8 mouse cellular contexts compared by ENCODE assay signal in genomic region chr1:86487295-86487907, GRCm38 (mm10). TPM values are rescaled to one million over a fixed set of nuclear protein-coding genes. Genes with fewer than 3 reads are reported as not detected.
A peak's percentile ranks its signal among the peaks of the same experiment; 100 is the strongest.
DNase-seq lines count a peak whose midpoint lies in the region; ATAC-seq lines count a peak whose summit lies in the region.

No protein-coding gene starts in this region.

- H3K36me3 ChIP-seq in hindbrain, embryonic 12.5 days, result no peaks in the 10 kb centered on the region

- peak; percentile 100 for DNase-seq in Muller cell, postnatal 12 days (ENCODE audit: inconsistent ontology term)
- DNase-seq in cerebellum, adult 9-11 months, result peak; percentile 100
- peak; percentile 98 to 100 for DNase-seq in frontal cortex, postnatal 10 days (ENCODE audit: low spot score in 2 of 2)
- DNase-seq in layer of hippocampus, postnatal 14 days (ENCODE audit: low spot score in 2 of 2), result peak; percentile 100
- peak; percentile 100 for DNase-seq in lung, postnatal 14 days
- DNase-seq in retina, adult 2 months (ENCODE audit: low read depth, low spot score), result peak; percentile 100
- peak; percentile 99 to 100 for DNase-seq in thymus, postnatal 36 days

- under 1% methylated on average over 73 of the region's 74 CpGs for WGBS in hindbrain, embryonic 12.5 days

- H3K9me3 ChIP-seq in hindbrain, embryonic 12.5 days (replicated peaks), result no peaks in the 10 kb centered on the region

- H3K4me3 ChIP-seq in hindbrain, embryonic 12.5 days, result peak overlapping the region; percentile 53

- H3K4me1 ChIP-seq in hindbrain, embryonic 12.5 days, result peaks cover 23% of the 10 kb centered on the region

- no peaks in the 10 kb centered on the region for H3K27me3 ChIP-seq in hindbrain, embryonic 12.5 days

- H3K27ac ChIP-seq in hindbrain, embryonic 12.5 days, result peak overlapping the region; percentile 99

- H3K4me2 ChIP-seq in hindbrain, embryonic 12.5 days (replicated peaks), result peak overlapping the region; percentile 68

- ATAC-seq in hindbrain, embryonic 12.5 days (ENCODE audit: low FRiP score), result peak; percentile 98

- peak overlapping the region; percentile 90 for H3K9ac ChIP-seq in hindbrain, embryonic 12.5 days

RNA-seq across cellular contexts. Expression of gene Ptma, which starts 39.1 kb away (rescaled TPM):
- 2,735 and 2,863 TPM in 2 replicates for polyA plus RNA-seq in hindbrain, embryonic 12.5 days (2016; fragmentation: Nextera tagmentation; extraction: Ambion mirVana)
- total RNA-seq in layer of hippocampus, postnatal 14 days (2021), result 100 to 1,000 TPM; 453 to 549 TPM

Comparison
In these comparisons a context has a peak if more than half of its experiments do, and no peak if none do; other contexts are left out.
1. Peak in every context shown above with its lines: DNase-seq, ATAC-seq, H3K4me3 ChIP-seq and H3K27ac ChIP-seq.